Mouse (Mus musculus): Measurements from ENCODE around the gene Phactr3. TPM values are rescaled to one million over a fixed set of nuclear protein-coding genes. Genes with fewer than 3 reads are reported as not detected.

Gene Phactr3
- polyA plus RNA-seq, 2 experiments, result 0.48 to 0.55 TPM

DNA sequence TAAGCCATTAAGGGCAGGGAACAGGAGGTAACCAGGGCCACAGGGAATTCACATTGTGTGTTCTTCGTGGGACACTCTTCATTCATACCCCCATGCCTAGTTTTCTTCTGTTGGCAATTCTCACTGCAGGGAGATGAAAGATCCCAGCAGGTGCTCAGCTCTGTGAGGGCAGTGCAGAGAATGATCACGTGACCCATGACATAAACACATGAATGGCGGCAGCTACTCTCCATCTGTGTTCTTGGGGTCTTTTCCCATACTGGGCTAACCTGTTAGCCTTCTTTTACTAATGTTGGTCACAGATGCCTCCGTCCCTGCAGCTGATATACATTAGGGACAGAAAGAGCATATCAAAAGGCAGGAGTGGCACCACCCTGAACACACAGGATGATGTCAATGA, 16.9 kb downstream of the Phactr3 start:
- no peaks in the 10 kb centered on the region for H3K9me3 ChIP-seq (ENCODE audit: control insufficient read depth, low read length)

DNA sequence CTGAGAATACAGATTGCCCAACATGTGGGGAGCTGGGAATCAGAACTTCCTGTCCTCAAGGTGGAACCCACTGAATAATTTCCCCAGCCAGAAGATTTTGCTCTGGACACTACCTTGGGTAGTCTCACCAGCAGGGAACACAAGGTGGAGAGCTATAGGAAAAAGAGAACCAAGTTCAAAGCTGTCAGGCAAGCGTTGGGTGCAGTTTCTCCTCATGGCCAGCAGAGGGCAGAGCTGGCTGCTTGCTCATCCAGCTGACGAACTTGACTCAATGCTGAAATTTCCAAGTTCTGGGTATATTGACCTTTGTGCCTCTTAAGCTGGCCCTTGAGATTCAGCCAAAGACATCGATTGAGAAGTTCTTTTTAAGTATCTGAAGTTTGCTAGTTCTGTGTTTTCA, 18.7 kb downstream of the Phactr3 start:
- ATAC-seq (ENCODE audit: low FRiP score, low read depth), result no peak
- peak; percentile 69 for DNase-seq (ENCODE audit: low spot score)
- Histone ChIP-seq H3K4me3 (replicated peaks; ENCODE audit: low read length) (no peak overlapping the region), H3K9me3 (ENCODE audit: control insufficient read depth, low read length) (no peaks in the 10 kb centered on the region), H3K9ac (ENCODE audit: low read depth, low read length, severe bottlenecking) (no peak overlapping the region), H3K27me3 (ENCODE audit: control insufficient read depth, insufficient read depth, low read length) (0 out of 2 replicates have a peak, but pooled peaks cover 4% of the 10 kb centered on the region), H3K4me2 (replicated peaks; ENCODE audit: low read depth, low read length, severe bottlenecking) (no peak overlapping the region), H3K36me3 (ENCODE audit: control insufficient read depth, insufficient read depth, low read length) (no peaks in the 10 kb centered on the region), H3K27ac (replicated peaks; ENCODE audit: low read depth, low read length) (no peak overlapping the region), H3K4me1 (ENCODE audit: control insufficient read depth, insufficient read depth, low read length) (peaks cover 3% of the 10 kb centered on the region)
- TF ChIP-seq POLR2A (IDR thresholded peaks at IDR 0.05; ENCODE audit: borderline replicate concordance, extremely low read depth, insufficient read depth, insufficient read length), result no peak
- WGBS, result 9% methylated on average over 3 of the region's 3 CpGs

More for the DNA sequence above, 16.9 kb downstream of the Phactr3 start:
- no peak for ATAC-seq (ENCODE audit: low FRiP score, low read depth)
- no peaks in the 10 kb centered on the region for H3K36me3 ChIP-seq (ENCODE audit: control insufficient read depth, insufficient read depth, low read length)
- DNase-seq (ENCODE audit: low spot score), result no peak
- no peaks in the 10 kb centered on the region for H3K4me1 ChIP-seq (ENCODE audit: control insufficient read depth, insufficient read depth, low read length)
- H3K4me3 ChIP-seq (replicated peaks; ENCODE audit: low read length), result no peak overlapping the region
- H3K4me2 ChIP-seq (replicated peaks; ENCODE audit: low read depth, low read length, severe bottlenecking), result no peak overlapping the region
- no peak overlapping the region for H3K9ac ChIP-seq (ENCODE audit: low read depth, low read length, severe bottlenecking)
- H3K27ac ChIP-seq (replicated peaks; ENCODE audit: low read depth, low read length), result no peak overlapping the region
- WGBS, result 45% methylated on average over 4 of the region's 4 CpGs
- H3K27me3 ChIP-seq (ENCODE audit: control insufficient read depth, insufficient read depth, low read length), result no peaks in the 10 kb centered on the region
- no peak for TF ChIP-seq POLR2A (IDR thresholded peaks at IDR 0.05; ENCODE audit: borderline replicate concordance, extremely low read depth, insufficient read depth, insufficient read length)

DNA sequence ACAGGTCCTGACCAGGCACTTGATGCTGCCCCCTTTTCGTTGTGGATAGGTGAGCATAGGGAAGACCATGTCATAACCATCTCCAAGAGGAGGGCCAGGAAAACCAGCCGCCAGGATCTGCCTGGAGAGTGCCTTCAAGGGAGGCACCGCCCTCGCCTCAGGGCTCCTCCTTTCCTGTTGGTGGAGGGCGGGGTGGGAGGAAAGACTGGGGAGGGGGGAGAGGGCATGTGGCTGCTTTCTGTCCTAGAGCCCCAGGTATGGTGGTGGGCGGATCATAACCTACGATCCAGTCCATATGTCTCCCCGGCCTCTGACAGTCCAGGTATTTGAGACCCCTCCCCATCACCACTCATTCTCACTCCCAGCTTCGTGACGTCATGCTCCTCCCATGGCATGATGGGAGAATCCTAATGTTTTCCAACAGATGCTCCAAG, 22.7 kb downstream of the Phactr3 start:
- TF ChIP-seq POLR2A (IDR thresholded peaks at IDR 0.05; ENCODE audit: borderline replicate concordance, extremely low read depth, insufficient read depth, insufficient read length), result no peak
- no peaks in the 10 kb centered on the region for H3K9me3 ChIP-seq (ENCODE audit: control insufficient read depth, low read length)
- WGBS, result 3% methylated on average over 9 of the region's 10 CpGs
- H3K4me1 ChIP-seq (ENCODE audit: control insufficient read depth, insufficient read depth, low read length), result peaks cover 7% of the 10 kb centered on the region
- H3K27me3 ChIP-seq (ENCODE audit: control insufficient read depth, insufficient read depth, low read length), result 0 out of 2 replicates have a peak, but pooled peaks cover 4% of the 10 kb centered on the region
- H3K4me3 ChIP-seq (replicated peaks; ENCODE audit: low read length), result 0 out of 2 replicates have a peak overlapping the region, but pooled peaks have one; percentile 30
- DNase-seq (ENCODE audit: low spot score) (no peak), ATAC-seq (ENCODE audit: low FRiP score, low read depth) (no peak)
- no peak overlapping the region for H3K9ac ChIP-seq (ENCODE audit: low read depth, low read length, severe bottlenecking)
- no peaks in the 10 kb centered on the region for H3K36me3 ChIP-seq (ENCODE audit: control insufficient read depth, insufficient read depth, low read length)
- no peak overlapping the region for H3K27ac ChIP-seq (replicated peaks; ENCODE audit: low read depth, low read length)
- H3K4me2 ChIP-seq (replicated peaks; ENCODE audit: low read depth, low read length, severe bottlenecking), result peak overlapping the region; percentile 67

DNA sequence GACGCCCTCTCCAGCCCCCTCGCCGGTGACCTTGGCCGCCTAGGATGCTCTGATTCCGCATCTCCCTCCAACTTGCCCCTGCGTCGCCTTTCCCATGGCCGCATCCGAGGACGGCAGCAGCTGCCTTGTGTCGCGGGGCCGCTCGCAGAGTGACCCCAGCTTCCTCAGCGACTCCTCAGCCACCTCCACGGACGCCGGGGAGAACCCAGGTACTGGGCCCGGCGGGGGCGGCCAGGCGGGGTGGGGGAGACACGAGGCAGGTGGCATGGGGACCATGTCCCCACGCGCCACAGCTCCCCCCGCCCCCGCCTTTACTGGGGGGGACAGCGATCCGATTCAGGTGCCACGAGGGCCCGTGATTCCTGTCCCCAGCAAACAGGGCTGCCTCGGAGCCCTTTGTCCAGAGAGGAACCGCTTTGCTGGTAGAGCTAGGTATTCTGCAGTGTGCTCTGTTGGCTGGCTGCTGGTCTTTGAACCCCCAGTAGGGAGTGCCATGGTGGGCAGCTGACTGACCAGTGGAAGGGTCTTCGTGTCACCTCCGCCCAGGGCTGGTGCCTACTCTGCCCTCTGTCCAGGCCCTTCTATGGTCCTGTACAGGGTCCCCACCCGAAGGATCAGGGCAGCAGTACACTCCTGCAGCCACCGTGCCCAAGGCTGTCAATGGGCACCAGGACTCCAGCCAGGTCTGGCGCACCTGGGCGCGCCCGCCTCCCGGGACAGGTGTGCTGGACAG, 23.7 kb downstream of the Phactr3 start:
- TF ChIP-seq POLR2A (IDR thresholded peaks at IDR 0.05; ENCODE audit: borderline replicate concordance, extremely low read depth, insufficient read depth, insufficient read length), result no peak
- Histone ChIP-seq H3K9ac (ENCODE audit: low read depth, low read length, severe bottlenecking) (peak overlapping the region; percentile 48), H3K4me3 (replicated peaks; ENCODE audit: low read length) (peak overlapping the region; percentile 30), H3K36me3 (ENCODE audit: control insufficient read depth, insufficient read depth, low read length) (no peaks in the 10 kb centered on the region), H3K4me2 (replicated peaks; ENCODE audit: low read depth, low read length, severe bottlenecking) (peak overlapping the region; percentile 67), H3K4me1 (ENCODE audit: control insufficient read depth, insufficient read depth, low read length) (peaks cover 7% of the 10 kb centered on the region), H3K9me3 (ENCODE audit: control insufficient read depth, low read length) (no peaks in the 10 kb centered on the region), H3K27ac (replicated peaks; ENCODE audit: low read depth, low read length) (no peak overlapping the region), H3K27me3 (ENCODE audit: control insufficient read depth, insufficient read depth, low read length) (0 out of 2 replicates have a peak, but pooled peaks cover 4% of the 10 kb centered on the region)
- WGBS, result 8% methylated on average over 42 of the region's 42 CpGs
- ATAC-seq (ENCODE audit: low FRiP score, low read depth) (no peak), DNase-seq (ENCODE audit: low spot score) (no peak)

DNA sequence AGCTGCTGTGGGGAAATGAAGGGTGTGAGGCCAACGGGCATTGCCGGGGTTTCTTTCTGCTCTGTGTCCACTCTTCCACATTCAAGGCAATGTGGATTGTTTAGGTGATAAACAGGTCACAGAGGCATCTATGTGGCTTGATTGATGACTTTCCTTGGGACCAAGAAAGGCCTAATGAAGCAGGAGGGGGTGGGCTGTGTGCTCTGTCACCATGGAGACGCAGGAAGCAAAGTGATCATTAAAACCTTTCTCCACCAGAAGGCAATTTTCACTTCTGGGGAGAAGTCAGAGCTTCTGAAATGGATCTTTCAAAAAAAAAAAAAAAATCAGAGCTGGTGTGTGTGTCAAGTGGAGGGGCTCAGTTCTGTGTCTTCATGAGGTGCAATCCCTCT, 24.2 kb downstream of the Phactr3 start:
- H3K27ac ChIP-seq (replicated peaks; ENCODE audit: low read depth, low read length), result no peak overlapping the region
- peaks cover 7% of the 10 kb centered on the region for H3K4me1 ChIP-seq (ENCODE audit: control insufficient read depth, insufficient read depth, low read length)
- ATAC-seq (ENCODE audit: low FRiP score, low read depth), result no peak
- no peaks in the 10 kb centered on the region for H3K9me3 ChIP-seq (ENCODE audit: control insufficient read depth, low read length)
- TF ChIP-seq POLR2A (IDR thresholded peaks at IDR 0.05; ENCODE audit: borderline replicate concordance, extremely low read depth, insufficient read depth, insufficient read length), result no peak
- H3K36me3 ChIP-seq (ENCODE audit: control insufficient read depth, insufficient read depth, low read length), result no peaks in the 10 kb centered on the region
- H3K27me3 ChIP-seq (ENCODE audit: control insufficient read depth, insufficient read depth, low read length), result 0 out of 2 replicates have a peak, but pooled peaks cover 4% of the 10 kb centered on the region
- H3K4me2 ChIP-seq (replicated peaks; ENCODE audit: low read depth, low read length, severe bottlenecking), result no peak overlapping the region
- no peak overlapping the region for H3K4me3 ChIP-seq (replicated peaks; ENCODE audit: low read length)
- no peak for DNase-seq (ENCODE audit: low spot score)
- H3K9ac ChIP-seq (ENCODE audit: low read depth, low read length, severe bottlenecking), result peak overlapping the region; percentile 48; the same call in 1 of the 2 replicates
- 7% methylated on average over 3 of the region's 3 CpGs for WGBS
